Mouse (Mus musculus): ENCODE measurements around the gene Olfr1440.

The Olfr1440 gene

DNA sequence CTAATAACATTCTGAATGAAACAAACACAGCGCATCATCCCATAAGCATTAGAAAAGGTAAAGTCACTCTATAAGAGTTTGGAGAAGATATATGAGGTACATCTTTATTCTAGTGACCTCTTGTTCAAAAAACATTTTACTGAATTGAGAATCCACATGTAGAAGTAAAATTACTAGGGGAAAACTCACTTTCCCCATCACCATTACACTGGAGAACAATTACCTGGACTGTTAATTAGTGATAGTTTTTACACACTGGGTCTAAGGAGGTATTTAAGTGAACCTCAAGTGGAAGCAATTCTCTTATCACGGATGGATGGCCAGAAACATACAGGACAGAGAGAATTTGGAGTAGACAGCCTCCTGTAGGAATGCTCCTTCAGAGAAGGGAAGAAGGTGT is at the start of gene Olfr1440:
TSS of gene Olfr1440 (plus strand) at position 301 of the 400 bp plus-strand sequence.
- DNase-seq (ENCODE audit: low spot score in 2 of 2), result no peak

DNA sequence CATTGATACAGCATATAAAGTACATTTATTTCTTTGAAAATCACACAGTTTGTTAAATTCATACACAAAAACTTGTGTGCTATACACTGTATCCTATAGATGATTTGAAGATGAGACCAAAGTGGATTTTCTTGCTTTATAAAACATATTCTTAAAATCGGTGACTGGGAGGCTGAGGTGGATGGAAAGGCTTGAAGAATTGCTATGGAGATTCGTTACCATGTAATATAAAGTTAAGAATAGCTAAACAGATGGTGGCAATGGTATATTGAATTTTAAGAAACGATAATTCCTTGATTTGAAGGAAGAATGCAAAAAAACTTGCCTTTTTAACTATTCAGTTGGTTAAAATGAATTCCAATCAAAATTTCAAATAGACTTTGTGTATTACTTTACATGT is 14.1 kb upstream of the Olfr1440 start:
- no peak for DNase-seq (ENCODE audit: low spot score in 2 of 2)

DNA sequence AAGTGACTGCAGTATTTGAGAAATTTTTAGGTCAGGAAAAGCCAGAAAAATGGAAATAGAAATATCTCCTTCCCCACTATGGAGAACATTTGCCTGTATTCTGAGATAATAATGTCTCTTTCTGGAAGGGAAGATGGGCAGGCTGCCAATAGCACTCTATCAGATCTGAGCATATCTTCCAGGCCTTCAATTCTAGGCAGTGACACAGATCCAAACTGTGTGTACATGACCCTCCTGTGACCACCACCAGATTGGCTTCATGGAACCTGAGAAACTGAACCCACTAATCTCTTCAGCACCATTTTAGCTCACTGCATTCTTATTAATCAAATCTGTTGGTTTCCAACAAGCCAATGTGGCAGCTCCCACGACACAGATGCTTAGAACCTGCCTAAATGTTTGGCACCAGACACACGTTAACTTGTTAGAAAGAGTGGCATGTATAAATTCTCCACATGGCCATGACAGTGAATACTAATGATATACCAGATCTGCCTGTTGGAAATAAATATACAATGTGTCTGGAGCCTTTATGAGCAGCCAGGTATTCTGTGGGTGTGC is 12.5 kb upstream of the Olfr1440 start:
- DNase-seq (ENCODE audit: low spot score in 2 of 2), result no peak

DNA sequence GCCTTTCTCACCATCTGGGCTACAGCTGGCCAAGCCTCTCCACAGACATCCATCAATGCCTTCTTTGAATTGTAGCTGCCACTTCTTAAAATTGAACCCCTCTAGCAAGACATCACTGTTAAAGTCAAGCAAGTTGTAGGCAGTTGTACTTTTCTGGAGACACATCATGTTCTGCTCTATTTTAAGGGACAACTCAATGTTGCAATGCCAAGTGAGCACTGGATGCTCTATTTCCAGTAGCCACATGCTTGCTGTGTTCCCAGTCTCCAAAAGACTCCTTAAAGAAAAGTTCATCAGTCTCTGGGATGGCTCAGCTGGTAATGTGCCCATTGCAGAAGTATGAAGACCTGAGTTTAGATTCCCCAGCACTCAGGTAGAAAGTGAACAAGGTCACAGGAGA is 26.7 kb downstream of the Olfr1440 start:
- DNase-seq (ENCODE audit: low spot score in 2 of 2), result no peak

DNA sequence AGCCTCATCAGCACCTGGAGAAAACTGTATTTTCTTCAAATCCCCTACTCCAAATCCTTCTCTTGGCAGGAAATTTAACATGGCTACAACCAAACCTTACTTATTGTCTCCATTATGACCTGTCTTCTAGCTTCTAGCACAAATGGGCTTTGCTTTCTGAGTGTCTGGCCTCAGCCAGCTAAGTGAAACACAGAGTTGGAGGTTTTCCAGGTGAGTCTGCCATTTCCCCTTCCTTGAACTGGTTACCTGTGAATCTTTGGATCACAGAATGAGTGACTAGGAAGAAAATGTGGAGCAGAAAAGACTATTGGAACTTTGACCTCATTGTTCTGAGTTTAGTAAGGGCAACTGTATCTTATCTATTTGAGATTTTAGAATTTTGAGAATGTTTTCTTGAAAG is 30.3 kb downstream of the Olfr1440 start, which contains the start of gene Olfr1441:
TSS of gene Olfr1441 (plus strand) at position 73 of the 400 bp plus-strand sequence.
- no peak for DNase-seq (ENCODE audit: low spot score in 2 of 2)

DNA sequence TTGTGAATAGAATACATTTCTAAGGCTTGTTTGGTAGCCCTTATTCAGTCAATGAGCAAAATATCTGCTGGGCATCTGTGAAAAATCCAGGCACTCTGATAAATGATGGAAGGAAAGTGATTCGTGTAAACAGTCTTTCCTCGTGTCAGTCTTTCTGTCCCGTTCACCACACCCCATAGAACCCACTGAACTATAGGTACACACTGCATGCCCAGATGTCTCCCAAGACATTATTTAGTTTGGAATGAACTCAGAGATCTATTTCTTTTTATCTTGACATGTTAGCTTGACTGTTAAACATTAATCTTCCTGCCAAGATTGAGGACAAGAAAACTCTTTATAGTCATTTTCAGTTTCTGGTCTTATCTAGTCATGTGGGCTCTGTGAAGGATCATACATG is 31.2 kb downstream of the Olfr1440 start:
- no peak for DNase-seq (ENCODE audit: low spot score in 2 of 2)

DNA sequence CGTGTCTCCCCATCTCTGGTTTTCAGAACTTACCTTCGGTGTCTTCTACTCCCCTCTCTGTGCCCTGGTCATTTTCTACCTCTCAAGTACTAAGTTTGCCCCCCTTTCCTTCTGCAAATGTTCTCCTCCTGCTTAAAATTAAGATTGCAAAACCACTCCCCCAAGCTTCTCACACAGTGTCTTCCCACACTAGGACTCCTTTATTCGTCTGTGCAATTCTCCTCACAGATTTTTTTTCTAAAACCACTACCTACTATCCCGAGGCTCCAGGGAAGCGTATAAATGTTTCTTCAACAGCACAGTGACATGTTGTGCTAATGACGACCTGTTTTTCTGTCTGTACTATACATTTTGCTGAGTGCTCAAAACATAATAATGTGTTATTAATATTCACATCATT is 33.5 kb downstream of the Olfr1440 start:
- DNase-seq (ENCODE audit: low spot score in 2 of 2), result no peak

DNA sequence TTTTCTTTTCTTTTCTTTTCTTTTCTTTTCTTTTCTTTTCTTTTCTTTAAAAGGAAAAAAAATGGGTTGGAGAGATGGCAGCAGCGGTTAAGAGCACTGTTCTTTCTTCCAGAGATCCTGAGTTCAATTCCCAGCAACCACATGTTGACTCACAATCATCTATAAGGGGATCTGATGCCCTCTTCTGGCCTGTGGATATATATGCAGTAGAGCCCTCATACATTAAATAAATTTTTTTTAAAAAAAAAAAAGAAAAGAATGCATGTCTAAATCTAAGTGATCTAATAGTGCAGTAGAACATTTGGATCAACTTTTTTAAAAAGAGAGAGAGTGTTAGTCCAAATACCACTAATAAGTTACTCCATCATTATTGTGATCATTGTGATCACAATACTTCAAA is 34.6 kb downstream of the Olfr1440 start:
- no peak for DNase-seq (ENCODE audit: low spot score in 2 of 2)

DNA sequence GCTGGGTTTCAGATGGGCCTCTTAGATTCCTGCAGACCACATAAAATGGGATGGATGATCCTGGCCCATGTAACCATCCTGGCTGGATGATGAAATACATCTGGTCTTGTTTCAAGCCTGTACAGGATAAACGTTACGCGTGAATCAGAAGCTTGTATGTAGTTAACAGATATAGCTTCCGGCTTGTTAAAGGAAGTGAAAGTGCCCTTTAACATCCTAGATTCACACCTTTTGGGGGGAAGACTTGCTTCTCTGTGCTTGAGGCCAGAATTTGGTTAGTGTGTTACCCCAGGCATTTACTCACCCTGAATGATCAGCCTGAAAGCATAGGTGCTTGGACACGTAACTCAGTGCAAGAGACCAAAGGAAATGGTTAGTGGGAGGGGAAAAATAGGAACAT is 40.0 kb downstream of the Olfr1440 start:
- DNase-seq (ENCODE audit: low spot score in 2 of 2), result no peak

DNA sequence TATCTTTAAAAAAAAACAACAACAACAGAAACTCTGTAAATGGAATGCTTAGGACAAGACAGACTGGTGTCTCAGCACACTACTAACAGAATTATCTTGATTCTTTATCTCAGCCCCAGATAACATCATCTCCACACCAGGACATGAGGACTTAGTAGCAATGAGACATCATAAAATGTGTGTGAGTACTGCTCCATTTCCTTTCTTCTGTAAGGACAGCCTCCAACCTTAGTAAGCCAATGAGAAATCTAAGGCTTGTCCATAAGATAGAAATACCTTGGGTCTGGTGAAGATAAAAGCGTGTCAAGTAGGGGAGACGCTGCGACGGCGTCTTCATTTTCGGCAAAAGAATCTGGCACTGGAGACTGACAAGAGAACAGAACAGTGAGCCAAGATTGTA is 40.5 kb downstream of the Olfr1440 start, which contains the start of gene Pfpl:
TSS of gene Pfpl (plus strand) at position 301 of the 400 bp plus-strand sequence.
- DNase-seq (ENCODE audit: low spot score in 2 of 2), result no peak

DNA sequence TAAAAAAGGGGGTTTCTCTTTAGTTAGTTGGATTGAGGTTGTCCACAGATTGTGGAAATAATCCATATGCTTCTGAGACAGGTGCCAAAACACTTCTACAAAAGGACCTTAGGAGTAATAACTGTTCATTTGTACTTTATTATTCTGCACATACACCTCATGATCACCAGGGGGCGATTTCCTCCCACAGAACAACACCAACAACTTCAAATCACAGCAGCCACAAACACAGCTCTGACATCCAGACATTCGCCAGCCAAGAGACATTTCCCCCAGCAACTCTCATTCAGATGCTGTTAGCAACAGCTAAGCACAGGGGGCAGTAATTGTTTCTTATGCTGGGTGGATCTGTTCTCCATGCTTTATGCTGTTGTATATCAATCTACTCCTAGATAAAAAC is 46.0 kb downstream of the Olfr1440 start:
- peak in 1 of 2 experiments; percentile 25 for DNase-seq (ENCODE audit: low spot score in 2 of 2)

DNA sequence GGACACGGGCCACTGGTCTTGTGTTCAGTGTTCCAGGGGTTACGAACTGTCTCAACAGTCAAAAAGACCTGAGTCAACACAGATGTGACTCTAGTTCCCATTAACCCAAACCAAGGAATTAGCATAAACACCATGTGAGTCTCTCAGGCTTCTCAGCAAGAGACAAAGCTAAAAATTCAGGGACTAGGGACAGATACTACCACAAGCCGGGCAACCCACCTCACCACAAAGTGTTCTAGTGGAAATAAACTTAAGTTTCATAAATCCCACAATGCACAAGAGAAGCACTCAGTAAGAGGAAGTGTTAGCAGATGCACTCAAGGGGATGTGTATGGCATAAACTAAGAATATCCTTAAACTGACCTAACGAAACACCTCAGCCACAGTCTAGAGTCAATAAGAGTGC is 47.9 kb downstream of the Olfr1440 start:
- DNase-seq (ENCODE audit: low spot score in 2 of 2), result no peak

DNA sequence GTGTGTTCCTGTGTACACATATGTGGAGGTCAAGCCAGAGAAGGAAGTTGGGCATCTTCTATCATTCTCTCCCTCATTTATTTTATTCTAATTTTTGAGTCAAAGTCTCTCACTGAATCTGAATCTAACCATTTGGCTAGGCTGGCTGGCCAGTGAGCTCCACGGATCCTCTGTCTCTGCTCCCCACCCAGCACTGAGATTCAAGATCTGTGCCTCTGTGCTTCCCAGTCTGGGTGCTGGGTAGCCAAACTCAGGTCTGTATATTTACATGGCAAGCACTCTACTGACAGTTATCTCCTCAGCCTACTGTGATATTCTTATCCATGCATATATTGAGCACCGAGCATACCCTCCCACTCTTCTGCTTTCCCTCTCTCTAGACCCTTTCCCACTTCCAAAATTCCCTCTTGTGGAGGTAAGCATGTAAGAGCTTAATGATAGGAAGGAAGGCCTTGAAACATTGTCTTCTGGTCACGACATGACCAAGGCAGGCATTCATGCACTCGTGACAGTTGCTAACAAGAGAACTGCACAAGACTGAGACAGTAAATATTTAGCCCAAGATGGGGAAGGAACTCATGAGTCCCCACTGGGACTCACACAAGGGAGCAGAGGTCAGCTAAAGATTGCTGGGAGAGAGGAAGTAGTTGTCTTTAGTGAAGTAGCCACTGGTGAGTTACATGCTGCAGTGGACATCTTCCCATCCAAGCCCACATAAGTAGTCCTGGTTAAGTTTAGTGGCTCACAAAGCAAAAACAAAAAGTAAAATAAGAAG is 48.9 kb downstream of the Olfr1440 start:
- DNase-seq (ENCODE audit: low spot score in 2 of 2), result no peak

DNA sequence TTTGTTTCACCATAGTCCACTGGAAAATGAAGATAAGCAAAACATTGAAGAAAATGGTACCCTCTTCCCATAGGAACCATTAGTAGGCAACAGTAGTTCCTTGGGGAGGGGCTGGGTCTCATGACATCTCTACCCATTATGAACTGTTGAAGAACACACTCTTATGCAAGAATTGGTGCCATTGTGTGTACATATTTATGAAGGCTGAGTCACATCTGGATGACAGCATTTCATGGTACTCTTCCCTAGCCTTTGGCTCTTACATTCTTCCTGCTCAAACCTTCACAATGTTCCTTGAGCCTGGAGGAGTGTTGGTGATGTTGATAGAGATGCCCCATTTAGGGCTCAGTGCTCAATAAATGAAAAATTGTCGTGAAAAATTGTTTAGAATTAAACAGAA is 52.5 kb downstream of the Olfr1440 start:
- DNase-seq (ENCODE audit: low spot score in 2 of 2), result no peak

DNA sequence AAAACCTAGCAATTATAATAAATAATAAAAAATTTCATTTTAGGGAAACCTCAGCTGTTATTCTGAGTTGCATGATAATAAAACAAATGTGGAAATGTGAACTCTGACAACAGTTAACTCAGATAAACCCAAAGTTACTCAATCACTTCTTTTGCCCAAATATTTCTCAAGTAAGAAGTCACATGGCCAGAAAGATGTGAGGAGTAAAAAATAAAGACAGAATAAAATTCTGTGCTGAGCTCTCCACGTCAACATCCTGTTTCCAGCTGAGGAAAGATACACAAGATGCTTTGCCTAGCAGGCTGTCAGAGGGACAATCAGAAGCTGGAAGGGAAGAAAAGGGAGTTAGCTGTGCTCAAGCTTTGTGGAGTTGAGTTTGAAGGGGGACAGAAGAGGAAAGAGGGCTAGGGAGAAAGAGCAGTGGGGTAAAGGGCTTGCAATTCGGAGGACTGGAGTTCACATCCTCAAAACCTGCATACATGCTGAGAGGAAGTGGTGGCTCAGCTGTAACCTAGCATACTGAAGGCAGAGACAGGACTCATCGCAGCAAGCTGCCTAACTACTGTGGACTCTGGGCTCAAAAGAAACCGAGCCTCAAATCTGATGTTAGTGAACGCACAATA is 53.1 kb downstream of the Olfr1440 start:
- no peak for DNase-seq (ENCODE audit: low spot score in 2 of 2)

DNA sequence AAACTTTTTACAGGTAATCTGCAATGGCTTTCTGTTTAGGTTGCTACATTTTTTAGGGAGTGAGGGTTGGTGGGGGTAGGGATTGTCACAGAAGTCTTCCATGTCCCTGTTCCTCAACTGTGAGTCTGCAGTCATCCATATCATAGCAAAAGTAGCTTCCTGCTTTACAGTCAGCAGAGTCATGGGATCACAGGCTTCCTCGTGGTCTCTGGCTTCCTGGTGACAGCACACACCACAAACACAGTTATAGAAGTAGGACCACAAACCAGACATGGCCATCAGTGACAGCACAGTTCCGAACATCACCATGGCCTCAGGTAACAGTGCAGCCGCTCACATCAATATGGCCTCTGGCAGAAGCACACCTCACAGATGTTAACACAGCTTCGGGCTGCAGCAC is 55.5 kb downstream of the Olfr1440 start:
- DNase-seq (ENCODE audit: low spot score in 2 of 2), result no peak

DNA sequence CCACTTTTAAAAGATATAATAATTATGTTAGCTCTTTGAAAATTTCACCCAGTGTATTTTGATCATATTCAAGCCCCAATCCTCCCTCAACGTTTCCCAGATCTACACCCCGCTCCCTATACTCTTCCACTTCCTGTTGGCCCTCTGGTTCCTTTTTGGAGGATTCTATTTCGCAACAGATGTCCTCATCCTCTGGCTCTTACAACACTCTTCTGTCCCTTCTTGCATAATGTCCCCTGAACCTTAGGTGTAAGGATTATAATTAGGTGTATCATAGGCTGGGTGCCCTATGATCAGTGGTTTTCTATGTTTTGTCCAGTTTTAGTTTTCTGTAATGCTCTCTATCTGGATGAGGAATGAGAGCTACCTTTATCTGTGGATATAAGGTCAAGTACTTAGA is 57.9 kb downstream of the Olfr1440 start:
- DNase-seq (ENCODE audit: low spot score in 2 of 2), result no peak

Data from spleen, postnatal 14 days (tissue).